Mouse (Mus musculus) monocyte, adult 2 months (primary cell): ENCODE data around the gene Ctnnbip1.

Experiments used
- DNase-seq, 2 experiments: peaks; one replicate each; pipeline ENCODE4 v3.0.0; 2022; ENCODE audit warnings: low spot score in 2 of 2, low read depth in 1 of 2

Ctnnbip1 gene

DNA sequence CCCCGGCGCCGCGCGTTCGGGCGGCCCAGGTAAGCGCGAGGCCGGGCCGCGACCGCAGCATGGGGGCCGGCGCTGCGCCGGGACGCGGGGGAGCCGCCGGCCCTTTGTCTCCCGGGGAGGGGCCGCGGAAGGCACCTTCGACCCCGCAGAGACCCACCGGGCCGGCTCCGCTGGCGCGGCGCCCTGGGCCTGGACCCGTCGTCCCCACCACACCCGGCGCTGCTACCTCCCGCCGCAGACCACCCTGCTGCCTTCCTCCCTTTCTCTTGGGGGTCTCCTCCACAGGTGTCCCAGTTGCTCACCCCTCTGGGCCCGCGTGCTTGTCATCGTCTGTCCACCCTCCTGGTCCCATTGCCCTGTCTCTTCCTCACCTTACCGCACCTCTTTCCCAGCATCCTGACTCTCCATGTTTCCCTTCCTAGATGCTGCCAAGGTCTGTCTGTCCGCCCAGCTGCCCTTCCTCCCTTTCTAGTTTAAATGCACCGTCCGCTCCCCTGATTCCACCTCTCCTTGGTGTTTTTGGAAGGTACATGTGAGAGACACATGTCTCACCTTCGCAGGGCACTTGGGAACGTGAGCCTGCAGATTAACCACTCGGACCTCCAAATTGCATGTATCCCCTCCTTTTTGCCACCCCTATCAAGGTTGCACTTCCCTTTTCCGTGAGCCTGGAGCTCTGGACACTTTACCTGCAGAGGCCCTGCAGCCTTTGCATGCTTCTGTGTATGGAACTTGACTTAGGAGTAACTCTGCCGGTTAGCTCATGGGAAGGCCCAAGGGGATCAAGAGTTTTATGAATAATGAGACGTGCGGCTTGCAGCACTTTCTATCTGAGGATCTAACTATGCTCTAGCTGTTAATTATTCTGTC, 550 bp downstream of the Ctnnbip1 start:
- no peak for DNase-seq

DNA sequence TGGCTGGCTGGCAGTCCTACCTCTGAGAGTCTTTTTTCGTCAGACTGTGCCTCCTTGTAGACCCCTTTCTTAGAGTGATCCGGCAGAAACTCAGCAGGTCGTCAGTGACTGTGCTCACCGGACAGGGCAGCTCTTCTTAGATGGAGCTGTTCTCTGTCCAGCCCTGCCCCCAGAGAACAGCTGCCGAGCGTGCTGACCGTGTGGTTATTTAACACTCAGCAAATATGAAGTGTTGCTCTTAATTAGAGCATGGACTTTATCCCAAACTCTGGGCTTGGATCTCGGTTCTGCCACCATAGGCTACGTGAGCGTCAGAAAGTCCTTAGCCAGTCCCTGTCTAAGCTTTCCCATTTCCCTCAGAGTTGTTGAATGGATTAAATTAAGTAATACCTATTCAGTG, 3.2 kb downstream of the Ctnnbip1 start:
- no peak for DNase-seq

DNA sequence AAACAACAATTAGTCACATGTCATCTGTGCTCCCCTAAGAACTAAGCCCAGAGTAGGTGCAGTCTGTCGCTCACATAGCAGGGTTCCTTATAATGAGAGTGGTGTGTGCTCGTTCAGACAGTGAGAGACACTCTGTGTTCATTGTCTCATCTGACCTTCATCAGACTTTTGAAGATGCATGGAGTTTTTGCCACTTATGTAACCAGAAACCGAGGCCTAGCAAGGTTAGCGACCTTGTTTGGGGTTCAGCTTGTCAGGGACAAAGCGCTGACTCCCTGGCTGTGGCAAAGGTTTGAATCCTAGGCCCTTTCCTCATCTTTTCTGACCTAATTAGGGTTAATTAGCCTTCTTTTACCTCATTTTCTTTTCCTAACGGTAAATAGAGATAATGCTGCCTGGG, 5.9 kb downstream of the Ctnnbip1 start:
- no peak for DNase-seq

DNA sequence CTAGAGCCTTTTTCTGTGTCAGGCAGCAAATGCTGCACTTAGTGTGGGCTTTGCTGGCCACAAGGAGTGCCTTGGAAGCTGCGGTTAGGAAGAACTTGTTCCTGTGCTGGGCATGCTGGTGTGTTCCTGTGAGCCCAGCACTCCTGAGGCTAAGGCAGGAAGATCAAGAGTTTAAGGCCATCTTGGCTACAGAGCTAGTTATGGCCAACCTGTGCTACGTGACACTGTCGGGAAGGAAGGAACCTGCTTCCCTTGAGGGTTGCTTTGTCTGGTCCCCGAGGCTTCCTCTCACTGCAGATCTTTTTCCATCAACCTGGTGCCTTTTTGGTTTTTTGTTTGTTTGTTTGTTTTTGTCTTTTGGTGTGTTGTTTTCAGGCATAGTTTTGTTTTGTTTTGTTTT, 7.1 kb downstream of the Ctnnbip1 start:
- no peak for DNase-seq

DNA sequence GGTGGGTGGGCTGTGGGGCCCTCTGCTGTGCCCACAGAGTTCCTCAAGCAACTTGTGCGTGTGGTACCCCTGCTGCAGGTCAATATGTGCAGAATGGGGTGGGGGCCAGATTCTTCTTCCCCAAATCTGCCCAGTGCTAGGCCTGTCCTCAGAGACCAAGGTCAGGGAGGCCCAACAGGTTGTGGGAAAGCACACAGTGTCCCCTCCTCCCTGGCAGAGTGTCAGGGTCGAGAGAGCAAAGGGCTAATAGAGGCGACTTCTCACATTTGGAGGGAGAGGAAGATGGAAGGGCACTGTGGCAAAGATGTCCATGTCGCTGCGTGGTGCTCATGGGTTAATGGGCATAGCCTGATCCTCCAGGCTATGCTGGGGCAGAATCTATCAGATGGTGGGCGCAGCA, 7.8 kb downstream of the Ctnnbip1 start:
- no peak for DNase-seq

DNA sequence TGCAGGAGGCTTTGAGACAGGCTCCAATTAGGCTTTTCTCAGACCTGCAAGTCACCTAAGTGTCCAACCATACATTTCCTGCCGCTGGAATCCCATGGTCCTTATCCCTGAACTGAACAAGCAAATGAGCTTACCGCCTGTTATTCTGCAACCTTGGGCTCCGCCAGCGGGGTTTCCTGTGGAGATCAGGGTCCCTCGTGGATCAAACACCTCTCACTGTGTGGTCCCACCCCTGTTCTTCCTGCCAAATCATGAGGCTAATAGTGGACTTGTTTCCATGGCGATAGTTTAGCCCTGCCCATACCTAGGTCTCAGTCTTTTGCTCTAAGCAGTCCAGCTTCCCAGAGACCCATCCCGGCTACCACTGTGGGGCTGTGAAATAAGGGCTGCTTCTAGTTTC, 8.3 kb downstream of the Ctnnbip1 start:
- DNase-seq: no peak

DNA sequence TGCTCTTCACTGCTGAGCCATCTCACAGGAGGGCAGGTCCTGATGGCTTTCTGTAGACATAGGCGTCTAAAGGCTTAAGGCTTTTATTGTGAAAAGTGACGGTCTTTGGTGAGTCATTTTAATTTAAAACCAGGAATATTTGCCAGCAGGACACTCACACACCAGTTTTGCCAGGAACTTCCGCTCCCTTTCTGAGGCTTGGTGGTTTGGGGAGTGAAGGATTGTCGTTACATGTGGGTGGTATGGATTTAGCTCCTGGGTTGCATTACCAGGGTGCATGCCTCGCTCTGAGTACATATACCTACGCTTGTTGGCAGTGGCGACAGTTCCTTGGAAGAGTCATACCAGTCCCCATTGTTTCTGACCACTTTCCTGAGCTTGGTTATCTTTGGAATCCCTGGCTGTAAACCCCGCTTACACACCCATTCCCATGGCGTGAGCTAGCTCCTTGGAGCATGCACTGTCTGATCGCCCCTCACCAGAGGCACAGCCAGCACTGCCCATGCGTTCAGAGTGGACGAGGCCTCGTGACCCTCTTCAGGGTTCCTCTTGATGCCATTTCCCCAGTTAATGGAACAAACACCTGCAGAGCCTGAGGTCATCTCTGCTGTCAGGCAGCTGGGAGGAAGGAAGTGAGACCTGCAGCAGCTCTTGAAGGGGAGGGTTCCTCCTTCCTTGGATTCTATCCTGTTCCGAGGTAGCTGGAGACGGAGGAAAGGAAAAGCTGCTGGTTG, 9.8 kb downstream of the Ctnnbip1 start:
- DNase-seq: no peak

DNA sequence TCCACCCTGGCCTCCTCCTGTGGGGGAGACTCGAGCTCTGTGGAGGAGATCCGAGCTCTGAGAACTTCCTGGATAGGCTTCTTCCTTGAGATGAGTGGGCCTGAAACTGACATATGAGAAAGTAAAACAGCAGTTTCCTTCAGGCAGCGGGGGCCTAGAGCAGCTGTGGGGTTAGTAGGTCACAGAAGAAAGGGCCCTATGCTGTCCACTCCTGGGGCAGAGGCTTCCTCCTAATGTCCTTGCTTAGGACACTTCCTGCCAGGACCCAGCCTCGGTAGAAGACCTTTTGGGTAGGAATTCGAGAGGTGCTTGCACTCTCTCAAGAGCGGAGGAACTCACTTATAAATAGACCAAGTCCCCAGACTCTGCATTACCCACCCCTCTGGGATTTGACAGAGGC, 11.7 kb downstream of the Ctnnbip1 start:
- DNase-seq: no peak

DNA sequence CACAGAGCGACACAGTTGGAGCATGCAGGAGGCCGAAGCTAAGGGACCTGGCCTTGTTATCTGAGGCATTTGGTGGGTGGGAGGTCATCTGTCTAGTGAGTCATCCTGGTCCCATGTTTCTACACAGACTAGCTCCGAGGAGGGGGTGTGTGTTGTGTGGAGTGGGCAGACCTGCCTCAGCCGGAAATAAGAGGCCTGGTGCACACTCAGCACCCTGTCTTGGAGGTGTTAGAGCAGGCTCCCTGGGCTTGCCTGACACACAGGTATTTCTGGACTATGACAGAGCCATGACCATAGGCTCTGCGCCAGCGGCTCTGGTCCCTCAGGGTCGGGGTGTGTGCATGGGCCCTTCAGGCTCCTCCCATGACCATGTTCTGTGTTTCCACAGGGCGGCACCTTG, 21.4 kb downstream of the Ctnnbip1 start:
- no peak for DNase-seq

DNA sequence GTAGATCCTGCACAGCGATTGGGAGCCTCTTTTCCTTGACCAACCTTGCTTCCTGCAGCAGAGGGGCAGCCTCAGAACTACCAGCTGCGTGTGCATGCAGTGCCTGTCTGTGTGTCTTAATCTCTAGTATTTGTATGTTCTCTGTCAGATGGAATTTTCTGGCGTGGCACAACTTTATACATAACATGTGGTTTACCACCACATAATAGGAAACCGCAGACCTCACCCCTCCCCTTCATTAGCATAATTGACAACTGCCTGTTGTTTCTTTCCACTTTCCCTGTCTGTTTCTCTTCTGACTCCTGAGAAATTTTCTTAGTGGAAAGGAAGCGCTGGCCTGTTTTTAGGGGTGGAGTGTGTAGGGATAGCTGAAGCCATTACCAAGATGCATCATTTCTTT, 23.9 kb downstream of the Ctnnbip1 start:
- DNase-seq: no peak

DNA sequence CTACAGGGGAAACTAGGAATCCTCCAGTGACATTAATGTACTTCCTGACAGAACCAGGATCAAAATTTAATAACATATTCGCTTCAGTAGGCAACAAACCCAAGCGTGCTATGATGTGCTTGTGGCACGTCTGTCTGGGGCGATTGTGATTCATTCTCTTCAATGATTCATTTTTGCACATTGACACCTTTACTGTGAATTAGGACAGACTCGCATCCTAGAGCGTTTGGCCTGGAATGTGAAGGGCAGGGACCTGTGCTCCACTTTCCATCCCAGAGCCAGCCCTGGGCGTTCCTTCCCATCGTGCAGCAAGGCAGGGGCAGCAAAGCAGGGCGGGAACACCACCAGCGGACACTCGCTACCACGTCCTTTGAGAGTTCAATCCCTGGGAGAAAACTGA, 24.4 kb downstream of the Ctnnbip1 start:
- no peak for DNase-seq

DNA sequence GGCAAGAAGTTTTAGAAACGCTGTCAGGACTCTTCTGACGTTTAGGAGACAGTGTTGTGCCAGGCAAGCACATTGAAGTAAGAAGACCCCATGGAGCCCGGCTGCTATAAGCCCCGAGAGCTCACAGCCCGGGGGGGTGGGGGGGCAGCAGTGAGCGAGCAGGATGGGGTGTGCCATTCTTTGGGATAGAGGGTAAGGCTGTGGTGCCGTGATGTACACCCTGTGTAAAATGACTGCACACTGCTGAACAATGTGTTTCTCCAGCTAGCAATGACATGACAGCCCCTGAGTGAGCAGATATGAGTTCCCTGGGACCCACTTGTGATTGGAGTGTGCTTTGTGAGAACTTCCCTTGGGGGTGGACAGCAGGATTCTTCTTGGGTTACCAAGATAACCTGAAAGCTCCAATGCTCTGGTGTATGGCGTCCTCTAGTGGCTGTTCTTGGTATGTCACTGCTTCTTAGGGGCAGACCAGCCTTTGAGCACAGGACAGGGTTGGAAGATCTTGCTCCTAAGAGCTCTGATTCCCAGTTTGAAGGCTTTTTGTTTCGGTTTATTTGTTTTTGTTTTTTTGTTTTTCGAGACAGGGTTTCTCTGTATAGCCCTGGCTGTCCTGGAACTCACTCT, 25.0 kb downstream of the Ctnnbip1 start:
- peak; percentile 37 to 65 for DNase-seq

DNA sequence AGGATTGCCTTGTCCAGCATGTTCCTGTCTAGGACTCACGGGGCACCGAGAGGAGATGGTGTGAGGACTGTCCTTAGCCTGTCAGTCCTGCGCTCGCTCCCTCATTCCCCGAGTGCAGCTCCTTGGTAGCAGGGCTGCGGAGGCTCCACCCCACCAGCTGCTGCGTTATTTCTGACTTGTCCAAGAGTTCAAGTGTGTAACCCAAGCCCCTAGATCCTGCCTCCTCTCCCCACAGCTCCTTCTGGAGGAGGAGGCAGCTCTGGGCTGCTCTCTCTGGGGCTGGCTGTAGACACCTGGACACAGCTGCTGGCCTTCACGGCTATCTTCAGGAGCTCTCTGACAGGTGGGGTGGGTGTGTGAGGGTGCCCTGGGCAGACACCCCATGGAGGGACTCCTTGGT, 26.9 kb downstream of the Ctnnbip1 start:
- no peak for DNase-seq

DNA sequence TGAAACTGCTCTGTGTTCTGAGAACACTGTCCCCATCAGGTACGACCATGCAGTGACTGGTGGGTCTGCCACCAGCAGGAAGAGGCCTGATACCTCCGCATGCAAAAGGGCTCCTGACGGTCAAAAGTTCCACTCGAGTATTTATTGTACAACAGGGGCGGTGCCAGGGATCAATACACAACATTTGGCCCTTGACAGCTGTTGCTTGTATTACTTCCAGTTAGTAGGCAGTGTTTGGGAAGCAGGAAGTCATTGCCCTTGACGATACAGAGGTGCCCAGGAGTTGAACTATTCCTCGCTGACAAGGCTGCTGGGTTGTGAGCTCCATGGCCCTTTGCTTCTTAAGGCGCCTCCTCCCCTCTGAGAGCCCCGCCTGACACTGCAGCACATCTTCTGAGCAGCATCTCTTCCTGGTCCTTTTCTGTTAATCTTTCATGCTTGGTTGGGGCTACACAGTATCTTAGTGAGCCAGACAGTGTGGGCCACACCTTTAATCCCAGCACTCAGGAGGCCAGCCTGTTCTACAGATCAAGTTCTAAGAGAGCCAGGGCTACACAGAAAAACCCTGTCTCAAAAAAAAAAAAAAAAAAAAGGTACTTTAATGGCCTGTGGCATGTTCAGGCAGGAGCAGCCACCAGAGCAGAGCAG, 28.9 kb downstream of the Ctnnbip1 start:
- no peak for DNase-seq

DNA sequence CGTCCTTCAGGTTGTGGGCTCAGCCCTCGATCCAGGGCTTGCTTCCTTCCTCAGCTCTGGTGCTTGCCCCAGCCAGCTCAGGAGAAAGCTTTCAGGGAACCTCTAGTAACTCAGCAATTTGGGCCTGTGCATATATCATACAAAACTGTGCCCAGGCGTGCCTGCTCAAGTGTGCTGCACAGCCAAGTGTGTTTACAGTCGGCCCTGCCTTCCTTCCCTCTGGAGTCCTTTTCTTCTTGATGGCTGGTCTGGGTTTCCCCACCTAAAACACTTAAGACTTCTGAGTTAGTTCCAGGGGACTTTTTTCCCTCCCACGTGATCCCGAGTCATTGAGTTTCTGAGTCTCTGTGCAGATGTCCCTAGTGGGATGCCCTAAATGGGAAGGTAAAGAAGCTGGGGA, 29.5 kb downstream of the Ctnnbip1 start:
- DNase-seq: no peak

DNA sequence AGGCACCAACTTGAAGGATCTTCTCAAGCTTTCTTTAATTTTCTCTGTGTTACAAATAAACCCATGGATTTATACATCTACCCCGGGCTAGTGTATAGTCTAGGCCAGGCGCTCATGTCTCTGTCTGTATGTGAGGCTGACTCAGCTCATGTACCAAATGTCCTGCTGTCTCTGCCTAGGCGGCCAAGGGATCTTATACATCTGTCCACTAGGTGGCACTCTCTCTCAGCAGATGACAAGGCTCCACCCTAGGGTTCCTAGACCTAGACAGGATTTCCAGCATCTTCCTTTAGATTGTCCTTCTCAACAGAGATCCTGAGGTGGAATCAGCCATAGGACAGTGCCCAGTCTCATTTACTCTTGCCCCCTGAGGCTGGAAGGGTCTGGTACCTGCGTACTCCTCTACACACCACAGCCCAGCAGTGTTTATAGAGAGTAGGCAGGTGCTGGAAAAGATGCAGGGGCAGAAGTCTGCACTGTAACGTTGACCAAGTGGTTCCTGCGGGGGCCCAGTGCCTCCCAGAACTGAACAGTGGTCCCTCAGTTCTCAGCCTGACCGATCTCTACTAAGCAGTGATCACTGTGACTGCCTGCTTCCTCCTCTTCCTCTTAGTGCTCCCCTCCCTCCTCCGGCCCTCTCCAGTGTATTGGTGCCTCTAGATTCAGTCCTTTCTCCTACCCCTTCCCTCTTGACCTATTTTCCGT, 31.3 kb downstream of the Ctnnbip1 start:
- peak; percentile 17 to 41 for DNase-seq

DNA sequence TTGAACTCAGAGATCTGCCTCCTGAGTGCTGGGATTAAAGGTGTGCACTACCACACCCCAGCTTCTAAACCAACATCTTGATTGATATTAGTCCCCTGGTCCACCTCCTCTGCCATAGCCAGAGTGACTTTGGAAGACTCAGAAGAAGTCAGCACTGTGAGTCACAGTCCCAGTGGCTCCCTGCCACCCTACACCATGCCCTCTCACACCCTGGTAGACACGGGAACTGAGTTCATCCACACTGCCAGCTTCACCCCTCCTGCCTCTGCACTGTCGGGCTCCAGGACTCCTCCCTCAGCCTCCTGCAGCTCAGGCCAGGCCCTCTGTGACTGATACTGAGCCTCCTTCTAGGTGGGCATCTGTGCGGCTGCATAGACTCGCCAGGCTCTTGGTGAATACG, 32.8 kb downstream of the Ctnnbip1 start:
- no peak for DNase-seq

DNA sequence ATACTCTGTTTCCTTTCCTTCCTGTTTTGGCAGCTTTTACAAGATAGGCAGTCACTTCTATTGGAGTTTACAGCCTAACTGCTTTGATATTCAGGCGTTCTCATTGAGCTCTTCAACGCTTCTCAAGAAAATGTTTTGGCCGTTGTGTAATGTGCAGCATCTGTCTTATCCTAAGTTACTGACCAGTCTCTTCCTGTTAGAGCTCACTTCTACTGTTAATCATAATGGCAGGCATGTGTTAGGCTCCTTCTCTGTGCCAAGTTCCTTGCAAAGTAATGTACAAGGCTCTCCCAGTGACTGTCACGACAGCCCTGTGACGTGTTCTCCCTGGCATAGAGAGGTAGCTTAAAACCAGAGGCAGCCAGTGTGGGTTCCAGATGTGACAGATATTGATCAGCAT, 33.7 kb downstream of the Ctnnbip1 start:
- no peak for DNase-seq

DNA sequence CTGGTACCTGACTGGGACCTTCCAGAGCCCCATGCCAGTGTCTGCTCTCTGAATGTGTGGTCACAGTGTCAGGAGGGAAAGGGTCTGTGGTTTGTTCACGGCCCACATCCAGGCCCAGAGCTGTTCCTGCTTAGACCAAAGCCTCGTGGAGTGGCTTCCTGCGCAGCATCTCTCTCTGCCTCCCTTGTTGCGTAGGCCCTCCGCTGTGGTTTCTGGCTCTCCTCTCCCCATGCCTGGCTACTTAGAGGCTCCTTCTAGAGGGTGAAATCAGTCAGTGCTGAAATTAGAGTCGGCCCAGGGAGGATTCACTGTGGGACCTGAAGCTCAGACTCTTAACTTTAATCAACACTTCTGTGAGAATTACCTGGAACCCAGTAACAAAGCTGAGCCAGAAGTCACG, 35.8 kb downstream of the Ctnnbip1 start:
- DNase-seq: no peak

DNA sequence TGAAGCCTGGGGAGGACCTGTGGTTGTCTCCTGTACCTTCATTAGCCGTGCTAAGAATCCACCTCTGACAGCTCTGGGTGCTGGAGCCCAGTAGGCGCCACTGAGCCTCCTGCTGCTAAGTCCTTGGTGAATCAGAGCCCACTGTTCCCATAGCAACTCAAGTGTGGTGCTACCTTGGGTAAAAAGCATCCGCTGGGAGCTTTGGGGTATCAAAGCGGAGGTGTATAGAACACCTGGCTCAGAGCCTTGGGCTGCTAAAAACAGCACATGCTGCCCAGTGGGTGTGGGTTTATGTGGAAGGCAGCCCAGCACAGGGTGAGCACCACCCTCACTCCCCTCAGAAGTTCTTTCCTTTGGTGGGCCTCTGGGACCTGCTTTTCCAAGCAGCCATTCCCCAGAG, 38.1 kb downstream of the Ctnnbip1 start:
- no peak for DNase-seq

DNA sequence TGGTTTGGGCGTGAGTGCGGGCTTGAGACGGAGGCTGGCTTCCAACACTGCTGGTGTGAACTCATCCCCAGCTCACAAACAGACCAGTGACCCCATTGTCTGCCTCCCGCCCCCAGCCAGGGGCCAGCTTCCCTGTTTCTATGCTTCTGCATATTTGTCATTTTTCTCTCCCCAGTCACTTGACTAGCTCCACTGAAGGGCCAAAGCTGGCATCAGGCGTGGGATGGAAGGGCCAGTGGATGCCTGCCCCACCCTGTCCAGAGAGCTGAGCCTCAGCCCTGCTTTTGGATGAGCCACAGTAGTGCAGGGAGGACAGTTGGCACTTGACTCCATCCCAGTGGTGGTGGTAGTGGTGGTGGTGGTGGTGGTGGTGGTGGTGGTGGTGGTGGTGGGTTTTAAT, 39.9 kb downstream of the Ctnnbip1 start:
- DNase-seq: no peak
